Mouse (Mus musculus) neural tube, embryonic 12.5 days (tissue): ENCODE measurements at regions not wholly inside any gene's neighbourhood (a gene's known extent, or its start where the extent isn't known, plus 50 kb on each side); places are given as distances from the start of the nearest gene placed in this dataset.

Source experiments
- ATAC-seq: fragments of 200-750 bp; cut with Nextera tagmentation; 2 replicates; pipeline ENCODE4 v1.8.0; 2017; ENCODE audit warnings: low read depth, mild to moderate bottlenecking, moderate TSS enrichment, moderate library complexity; ENCODE audit not compliant: low FRiP score
- H3K27ac ChIP-seq: fragments of 300-500 bp; sonication (generic); 2 replicates; pipeline ENCODE4 v1.5.1; 2016
- H3K27me3 ChIP-seq: fragments of 300-500 bp; sonication (generic); replicated peaks from 2 replicates; pipeline ENCODE4 v1.6.1; 2016; ENCODE audit warnings: mild to moderate bottlenecking
- H3K36me3 ChIP-seq: fragments of 300-500 bp; sonication (generic); 2 replicates; pipeline ENCODE4 v1.6.1; 2016; ENCODE audit warnings: mild to moderate bottlenecking
- H3K4me1 ChIP-seq: fragments of 300-500 bp; sonication (generic); 2 replicates; pipeline ENCODE4 v1.6.1; 2016
- H3K4me2 ChIP-seq: fragments of 300-500 bp; sonication (generic); replicated peaks from 2 replicates; pipeline ENCODE4 v1.6.1; 2016; ENCODE audit warnings: mild to moderate bottlenecking
- H3K4me3 ChIP-seq: fragments of 300-500 bp; sonication (generic); 2 replicates; pipeline ENCODE4 v1.5.1; 2016
- H3K9ac ChIP-seq: fragments of 300-500 bp; sonication (generic); 2 replicates; pipeline ENCODE4 v1.6.1; 2016; ENCODE audit warnings: mild to moderate bottlenecking
- H3K9me3 ChIP-seq: fragments of 300-500 bp; sonication (generic); 2 replicates; pipeline ENCODE4 v1.6.1; 2016; ENCODE audit warnings: mild to moderate bottlenecking
- WGBS: fragments of 180-500 bp; shearing (Covaris S2); methylation state at CpG from one replicate; pipeline ENCODE4 v1.1.7; 2016; 5-methylcytosine and 5-hydroxymethylcytosine counted together

DNA sequence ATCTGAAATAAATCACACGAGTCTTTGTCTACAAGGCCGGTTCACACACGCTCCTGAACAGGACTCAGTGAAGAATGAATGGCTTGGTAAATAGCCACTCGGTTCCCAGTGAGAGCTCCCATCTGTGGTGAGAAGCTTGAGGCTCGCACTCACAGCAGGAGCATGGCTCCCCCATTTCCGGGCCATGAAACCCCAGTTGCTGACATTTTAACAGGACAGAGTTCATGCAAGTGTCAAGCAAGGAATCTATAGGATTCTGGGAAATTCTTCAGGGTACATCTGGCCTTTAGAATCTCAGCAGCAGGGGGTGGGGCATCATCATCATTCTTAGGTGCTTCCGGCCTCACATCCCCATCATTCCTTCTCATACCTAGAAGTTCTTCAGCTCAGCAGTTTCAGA, 371.8 kb downstream of the Adam3 start:
- H3K9ac ChIP-seq, result no peak overlapping the region
- no peak overlapping the region for H3K4me2 ChIP-seq
- H3K4me3 ChIP-seq, result no peak overlapping the region
- no peaks in the 10 kb centered on the region for H3K9me3 ChIP-seq
- H3K27ac ChIP-seq, result no peak overlapping the region
- H3K4me1 ChIP-seq, result peaks cover 12% of the 10 kb centered on the region
- 39% methylated on average over 7 of the region's 7 CpGs for WGBS
- no peaks in the 10 kb centered on the region for H3K27me3 ChIP-seq
- ATAC-seq, result no peak
- H3K36me3 ChIP-seq, result no peaks in the 10 kb centered on the region

DNA sequence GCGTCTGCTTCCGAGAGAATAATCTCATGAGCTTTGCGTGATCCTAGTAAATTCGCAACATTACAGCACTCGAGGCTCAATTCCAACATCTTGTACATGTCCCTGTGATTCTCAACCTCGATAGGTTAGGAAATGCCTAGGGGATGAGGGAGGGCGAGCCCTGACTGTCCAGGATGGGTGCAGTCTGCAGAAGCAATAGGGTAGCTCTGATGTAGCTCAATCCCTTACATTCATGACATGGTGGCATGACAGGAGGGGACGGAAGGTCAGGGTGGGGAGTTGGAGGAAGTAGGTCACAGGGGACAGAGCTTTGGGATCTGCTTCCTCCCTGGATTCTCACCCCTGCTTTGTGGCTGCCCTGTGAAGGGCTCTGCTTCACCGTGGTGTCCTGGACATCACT, 373.3 kb downstream of the Adam3 start:
- Histone ChIP-seq H3K27me3 (no peaks in the 10 kb centered on the region), H3K4me3 (no peak overlapping the region), H3K4me2 (no peak overlapping the region), H3K4me1 (peaks cover 12% of the 10 kb centered on the region), H3K36me3 (no peaks in the 10 kb centered on the region), H3K9me3 (no peaks in the 10 kb centered on the region), H3K27ac (no peak overlapping the region), H3K9ac (no peak overlapping the region)
- no peak for ATAC-seq
- 81% methylated on average over 9 of the region's 9 CpGs for WGBS

DNA sequence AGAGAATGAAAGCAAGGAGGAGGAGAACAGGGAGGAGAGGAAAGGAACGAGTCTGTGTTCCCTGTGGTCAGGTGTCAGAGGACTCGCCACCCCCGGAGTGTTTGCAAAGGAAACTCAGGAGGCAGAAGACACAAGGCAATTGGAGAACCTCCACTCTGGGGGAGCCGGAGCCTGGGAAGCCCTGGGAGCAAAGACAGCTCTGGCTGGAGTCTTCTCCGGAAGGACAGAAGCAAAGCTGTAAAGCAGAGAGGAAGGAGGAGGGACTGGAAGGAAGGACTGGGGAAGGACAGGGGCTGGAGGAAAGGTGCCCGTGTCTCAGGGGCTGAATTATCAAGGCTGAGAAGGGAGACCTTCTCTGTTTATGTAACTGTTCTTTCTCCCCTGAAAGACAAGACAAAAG, 373.9 kb downstream of the Adam3 start:
- WGBS, result 25% methylated on average over 6 of the region's 6 CpGs
- no peaks in the 10 kb centered on the region for H3K9me3 ChIP-seq
- H3K4me1 ChIP-seq, result peaks cover 12% of the 10 kb centered on the region
- no peaks in the 10 kb centered on the region for H3K36me3 ChIP-seq
- H3K9ac ChIP-seq, result no peak overlapping the region
- H3K27me3 ChIP-seq, result no peaks in the 10 kb centered on the region
- H3K27ac ChIP-seq, result no peak overlapping the region
- no peak overlapping the region for H3K4me2 ChIP-seq
- H3K4me3 ChIP-seq, result no peak overlapping the region
- ATAC-seq, result no peak

DNA sequence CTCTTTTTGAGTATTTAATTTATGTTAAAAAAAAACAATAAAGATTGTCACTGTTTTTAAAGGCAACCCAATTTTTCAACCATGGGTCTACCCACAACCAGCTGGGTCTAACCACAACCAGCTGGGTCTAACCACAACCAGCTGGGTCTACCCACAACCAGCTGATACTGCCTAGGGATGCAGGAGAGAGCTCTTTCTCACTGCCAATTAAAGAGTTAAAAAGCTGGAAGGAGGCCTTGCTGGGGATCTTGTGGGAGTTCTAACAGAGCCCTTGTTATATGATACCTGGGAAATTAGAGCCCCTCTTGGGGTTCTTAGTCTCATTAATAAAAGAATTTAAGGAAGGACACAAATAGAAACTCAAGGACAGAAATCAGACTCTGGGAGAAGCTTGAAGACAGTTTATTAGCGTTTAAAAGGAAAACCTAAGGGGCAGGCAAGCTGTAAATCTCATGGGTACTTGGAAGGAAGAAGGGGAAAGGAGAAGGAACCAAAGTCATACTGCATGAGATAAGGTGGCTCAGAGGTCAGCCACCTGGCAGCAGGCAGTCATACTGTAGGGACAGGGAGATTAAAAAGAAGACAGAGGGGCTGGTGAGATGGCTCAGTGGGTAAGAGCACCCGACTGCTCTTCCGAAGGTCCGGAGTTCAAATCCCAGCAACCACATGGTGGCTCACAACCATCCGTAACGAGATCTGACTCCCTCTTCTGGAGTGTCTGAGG, 379.1 kb downstream of the Adam3 start:
- 74% methylated on average over 6 of the region's 6 CpGs for WGBS
- Histone ChIP-seq H3K9me3 (no peaks in the 10 kb centered on the region), H3K4me3 (no peak overlapping the region), H3K36me3 (no peaks in the 10 kb centered on the region), H3K4me1 (0 out of 2 replicates have a peak, but pooled peaks cover under 1% of the 10 kb centered on the region), H3K9ac (no peak overlapping the region), H3K27ac (no peak overlapping the region), H3K4me2 (no peak overlapping the region), H3K27me3 (no peaks in the 10 kb centered on the region)
- no peak for ATAC-seq

DNA sequence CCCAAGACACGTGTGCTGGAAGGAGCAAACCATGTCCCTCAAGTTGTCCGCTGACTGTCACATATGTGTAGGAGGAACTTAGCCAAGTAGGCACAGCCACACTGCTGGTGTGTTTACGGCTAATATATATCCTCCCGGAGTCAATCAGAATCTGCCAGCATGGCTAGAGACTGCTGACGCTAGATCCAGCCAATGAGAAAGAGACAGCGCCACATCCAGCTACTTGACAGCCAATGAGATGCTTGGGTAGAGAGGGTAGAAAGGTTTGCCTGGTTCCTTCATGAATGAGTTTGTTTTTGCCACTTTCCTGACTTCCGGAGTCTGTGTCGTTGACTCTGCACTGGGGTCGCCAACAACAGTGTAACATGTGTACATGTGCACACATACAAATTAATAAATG, 387.0 kb downstream of the Adam3 start:
- no peak for ATAC-seq
- Histone ChIP-seq H3K27ac (no peak overlapping the region), H3K9me3 (no peaks in the 10 kb centered on the region), H3K27me3 (no peaks in the 10 kb centered on the region), H3K36me3 (no peaks in the 10 kb centered on the region), H3K4me2 (no peak overlapping the region), H3K4me3 (no peak overlapping the region), H3K9ac (no peak overlapping the region), H3K4me1 (no peaks in the 10 kb centered on the region)
- 93% methylated on average over 9 of the region's 9 CpGs for WGBS

DNA sequence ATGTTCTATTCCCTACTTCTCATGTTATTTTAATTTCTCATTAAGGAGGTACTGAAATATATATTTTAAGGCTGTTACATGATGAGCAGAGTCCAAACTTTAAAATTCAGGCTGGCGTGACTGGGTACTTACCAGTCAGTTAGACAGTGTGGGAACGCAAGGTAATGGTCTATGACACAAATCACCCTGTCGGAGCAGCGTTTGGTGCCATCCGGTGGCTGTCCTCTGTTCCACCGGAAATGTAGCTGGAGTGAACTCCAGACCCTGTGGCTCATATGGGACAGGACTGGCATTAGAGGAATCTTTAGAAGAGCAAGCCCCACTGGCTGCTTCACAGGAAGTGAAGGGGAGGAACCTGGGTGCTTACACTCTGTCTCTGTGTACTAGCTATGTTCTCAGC, 388.0 kb downstream of the Adam3 start:
- Histone ChIP-seq H3K4me2 (no peak overlapping the region), H3K4me3 (no peak overlapping the region), H3K27me3 (no peaks in the 10 kb centered on the region), H3K9ac (no peak overlapping the region), H3K9me3 (no peaks in the 10 kb centered on the region), H3K27ac (no peak overlapping the region), H3K36me3 (no peaks in the 10 kb centered on the region), H3K4me1 (no peaks in the 10 kb centered on the region)
- 46% methylated on average over 6 of the region's 6 CpGs for WGBS
- no peak for ATAC-seq

DNA sequence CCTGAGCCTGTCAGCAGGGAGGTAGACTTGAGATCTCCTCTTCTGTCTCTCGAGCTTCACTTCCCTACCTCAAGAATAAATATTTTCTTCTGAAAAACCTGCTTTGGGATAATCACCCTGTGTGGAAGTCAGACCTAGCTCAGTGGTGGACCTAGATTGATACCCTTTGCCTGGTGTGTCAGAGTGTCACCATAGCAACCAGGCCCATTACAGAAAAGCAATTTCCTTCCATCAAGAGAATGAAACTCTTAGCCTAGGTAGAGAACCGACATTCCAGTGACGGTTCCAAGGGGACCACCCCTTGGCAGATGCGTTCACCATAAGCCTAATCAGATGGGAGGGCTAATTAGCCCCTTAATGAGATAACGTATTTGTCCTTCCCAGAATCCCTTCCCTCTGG, 389.9 kb downstream of the Adam3 start:
- Histone ChIP-seq H3K4me1 (no peaks in the 10 kb centered on the region), H3K27me3 (no peaks in the 10 kb centered on the region), H3K9ac (no peak overlapping the region), H3K27ac (no peak overlapping the region), H3K4me2 (no peak overlapping the region), H3K4me3 (no peak overlapping the region), H3K36me3 (no peaks in the 10 kb centered on the region), H3K9me3 (no peaks in the 10 kb centered on the region)
- ATAC-seq, result no peak
- 33% methylated on average over 5 of the region's 5 CpGs for WGBS

DNA sequence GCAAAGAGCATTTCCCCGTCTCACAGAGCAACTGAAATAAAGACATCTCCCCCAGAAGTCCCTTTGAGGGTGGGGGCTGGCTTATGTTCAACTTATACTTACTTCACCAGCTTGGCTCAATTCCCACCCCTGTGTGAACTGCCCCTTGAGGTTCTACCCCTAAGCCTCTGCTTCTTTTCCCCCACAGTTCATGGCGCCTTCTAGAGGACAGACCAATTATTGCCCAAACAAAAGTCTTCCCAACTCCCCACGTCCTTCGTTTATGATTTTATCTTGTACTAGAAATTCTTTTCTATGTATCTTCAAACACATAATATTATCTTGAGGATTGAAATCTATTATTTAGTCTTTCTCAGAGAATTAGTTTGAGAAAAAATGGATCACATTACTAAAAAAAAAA, 391.9 kb downstream of the Adam3 start:
- ATAC-seq, result no peak
- no peak overlapping the region for H3K9ac ChIP-seq
- H3K9me3 ChIP-seq, result no peaks in the 10 kb centered on the region
- no peaks in the 10 kb centered on the region for H3K36me3 ChIP-seq
- WGBS, result 79% methylated on average over 4 of the region's 4 CpGs
- no peak overlapping the region for H3K4me3 ChIP-seq
- H3K4me2 ChIP-seq, result no peak overlapping the region
- no peaks in the 10 kb centered on the region for H3K4me1 ChIP-seq
- no peak overlapping the region for H3K27ac ChIP-seq
- H3K27me3 ChIP-seq, result no peaks in the 10 kb centered on the region

DNA sequence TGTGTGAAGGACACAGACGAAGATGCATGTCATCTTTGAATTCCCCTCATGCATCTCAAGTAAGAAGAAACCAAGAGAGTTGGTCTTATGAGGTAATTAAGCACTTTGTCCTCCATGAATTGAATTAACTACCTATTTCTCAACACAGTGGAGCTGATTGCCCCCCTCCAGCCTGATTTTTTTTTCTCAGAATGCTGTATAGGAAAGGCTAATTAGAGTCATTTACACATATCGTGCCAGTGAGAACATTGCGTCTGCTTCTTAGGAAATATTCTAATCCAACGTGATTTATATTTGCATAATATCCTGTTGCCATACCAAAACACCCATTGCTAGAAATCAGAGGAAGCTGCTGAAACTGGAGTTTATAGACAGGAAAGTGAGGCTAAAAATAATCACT, 414.8 kb downstream of the Adam3 start:
- Histone ChIP-seq H3K36me3 (no peaks in the 10 kb centered on the region), H3K4me2 (no peak overlapping the region), H3K9ac (no peak overlapping the region), H3K4me3 (no peak overlapping the region), H3K27me3 (no peaks in the 10 kb centered on the region), H3K4me1 (no peaks in the 10 kb centered on the region), H3K27ac (no peak overlapping the region), H3K9me3 (no peaks in the 10 kb centered on the region)
- ATAC-seq, result no peak
- 79% methylated on average over 4 of the region's 4 CpGs for WGBS

DNA sequence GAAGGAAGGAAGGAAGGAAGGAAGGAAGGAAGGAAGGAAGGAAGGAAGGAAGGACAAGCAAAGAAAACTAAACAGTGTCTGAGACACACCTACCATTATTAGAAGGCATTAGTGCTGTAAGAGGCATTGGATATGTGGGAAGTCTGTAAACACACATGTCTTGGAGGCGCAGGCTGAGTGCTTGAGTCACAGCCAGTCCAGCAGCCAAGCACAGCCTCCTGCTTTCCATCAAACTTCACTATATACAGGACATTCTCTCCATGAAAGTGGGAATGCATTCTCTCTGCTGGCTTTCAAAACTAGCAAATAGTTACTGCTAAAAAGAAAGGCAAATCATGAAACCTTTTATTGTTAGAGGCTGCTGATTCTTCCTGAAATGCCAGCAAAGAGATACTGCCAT, 431.1 kb downstream of the Adam3 start:
- 81% methylated on average over 1 of the region's 1 CpGs for WGBS
- Histone ChIP-seq H3K9me3 (peaks cover 6% of the 10 kb centered on the region; the same call in 1 of the 2 replicates), H3K27me3 (no peaks in the 10 kb centered on the region), H3K9ac (no peak overlapping the region), H3K4me2 (no peak overlapping the region), H3K36me3 (no peaks in the 10 kb centered on the region), H3K4me1 (no peaks in the 10 kb centered on the region), H3K4me3 (no peak overlapping the region), H3K27ac (no peak overlapping the region)
- no peak for ATAC-seq

DNA sequence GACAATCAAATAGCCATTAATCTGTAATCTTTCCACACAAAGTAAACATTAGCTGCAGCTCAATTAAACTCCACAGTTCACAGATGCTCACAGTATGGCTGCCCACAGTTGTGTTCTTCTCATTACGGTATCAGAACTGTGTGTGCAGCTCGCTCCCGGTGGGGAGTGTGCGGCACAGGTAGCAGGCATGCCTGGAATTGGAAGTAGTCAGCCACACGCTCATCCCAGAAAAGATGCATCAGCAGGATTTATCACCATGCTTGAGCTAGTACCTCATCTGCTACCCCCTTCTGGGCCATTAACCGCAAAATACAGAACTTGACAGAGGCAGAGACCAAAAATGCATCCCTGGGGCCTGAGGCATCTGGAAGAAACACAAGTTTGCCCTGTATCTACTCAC, 437.8 kb downstream of the Adam3 start:
- Histone ChIP-seq H3K27me3 (no peaks in the 10 kb centered on the region), H3K9ac (no peak overlapping the region), H3K4me1 (no peaks in the 10 kb centered on the region), H3K27ac (no peak overlapping the region), H3K9me3 (peaks cover 6% of the 10 kb centered on the region; the same call in 1 of the 2 replicates), H3K4me3 (no peak overlapping the region), H3K36me3 (no peaks in the 10 kb centered on the region), H3K4me2 (no peak overlapping the region)
- 78% methylated on average over 6 of the region's 6 CpGs for WGBS
- ATAC-seq, result no peak

DNA sequence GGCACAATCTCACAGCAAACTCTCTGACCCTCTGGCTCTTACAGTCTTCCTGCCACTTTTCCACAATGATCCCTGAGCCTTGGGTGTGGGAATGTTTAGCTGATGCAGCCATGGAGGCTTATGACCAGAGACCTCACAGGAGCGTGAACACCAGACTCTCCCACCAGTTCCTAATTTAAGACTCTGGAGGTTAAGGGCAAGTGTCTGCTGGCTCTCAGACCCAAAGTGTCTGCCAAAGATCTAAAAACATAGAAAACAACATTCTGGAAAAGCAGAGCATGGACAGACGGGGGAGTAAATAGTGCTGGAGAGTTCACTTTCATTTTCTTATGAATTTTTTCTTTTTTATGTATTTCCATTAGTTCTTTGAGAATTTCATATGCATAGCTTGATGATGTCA, 440.7 kb downstream of the Adam3 start:
- Histone ChIP-seq H3K27ac (no peak overlapping the region), H3K9me3 (no peaks in the 10 kb centered on the region), H3K4me1 (no peaks in the 10 kb centered on the region), H3K9ac (no peak overlapping the region), H3K4me3 (no peak overlapping the region), H3K27me3 (no peaks in the 10 kb centered on the region), H3K36me3 (no peaks in the 10 kb centered on the region), H3K4me2 (no peak overlapping the region)
- WGBS, result 90% methylated on average over 2 of the region's 2 CpGs
- ATAC-seq, result no peak

DNA sequence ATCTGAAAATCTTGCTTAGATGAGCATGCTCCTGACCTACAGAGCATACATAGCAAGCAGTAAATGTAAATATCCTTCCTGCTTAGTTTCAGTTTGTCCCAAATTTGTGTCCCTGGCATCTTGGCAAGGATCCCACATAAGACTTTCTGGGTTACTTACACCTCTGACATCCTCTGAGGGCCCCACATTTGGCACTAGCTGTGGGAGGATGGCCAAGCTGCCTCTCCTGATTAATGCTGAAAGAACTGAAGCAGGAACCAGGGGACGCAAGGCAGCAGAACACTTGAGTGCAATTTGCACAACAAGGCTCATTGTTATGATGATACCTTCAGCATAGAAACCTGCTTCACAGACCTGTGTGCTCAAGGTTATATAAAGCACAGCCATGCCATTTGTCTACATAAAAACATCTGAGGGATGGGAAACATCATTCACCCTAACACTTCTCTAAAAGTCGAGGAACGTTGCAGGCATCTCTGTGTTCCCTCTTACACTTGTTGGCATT, 441.7 kb downstream of the Adam3 start:
- Histone ChIP-seq H3K4me1 (no peaks in the 10 kb centered on the region), H3K9ac (no peak overlapping the region), H3K4me3 (no peak overlapping the region), H3K4me2 (no peak overlapping the region), H3K27me3 (no peaks in the 10 kb centered on the region), H3K36me3 (no peaks in the 10 kb centered on the region), H3K27ac (no peak overlapping the region), H3K9me3 (no peaks in the 10 kb centered on the region)
- WGBS, result 63% methylated on average over 3 of the region's 3 CpGs
- no peak for ATAC-seq
